9 mouse cellular contexts compared by ENCODE assay signal in genomic region chr13:40732816-40733541, GRCm38 (mm10). TPM values are rescaled to one million over a fixed set of nuclear protein-coding genes. Genes with fewer than 3 reads are reported as not detected.
DNase-seq lines count a peak whose midpoint lies in the region; ATAC-seq and TF ChIP-seq lines count a peak whose summit lies in the region.
"Had no signal": no experiment of that assay in that cellular context is flagged by ENCODE, and none has a peak within 500 bp of the region (broad histone marks: within the 10 kb centered on the region; RNA-seq: fewer than 3 reads in every experiment).

No protein-coding gene starts in this region.

- WGBS in heart, embryonic 16.5 days: under 1% methylated on average over 30 of the region's 30 CpGs
- WGBS in midbrain, embryonic 11.5 days: 1% methylated on average over 30 of the region's 30 CpGs

- ATAC-seq in heart, embryonic 16.5 days (replicated peaks; ENCODE audit: extremely low read depth, insufficient read depth, low FRiP score): no peak
- no peak for ATAC-seq in midbrain, embryonic 11.5 days (ENCODE audit: low FRiP score)
- no peak for ATAC-seq in inflammation-experienced regulatory T-cells, adult 6 months

- DNase-seq in embryo, embryonic 10.5 days (ENCODE audit: low spot score): peak; percentile 52
- no peak for DNase-seq in embryo, embryonic 10 days (ENCODE audit: low spot score)
- no peak for DNase-seq in ES-E14 (ENCODE audit: low read depth, low spot score)
- peak; percentile 94 for DNase-seq in midbrain, embryonic 11.5 days (ENCODE audit: low spot score, missing footprints)
- no peak for DNase-seq in ovary, postnatal 14 days (ENCODE audit: low spot score)
- no peak for DNase-seq in thymus, postnatal 25 days
- DNase-seq: B cell, adult 2 months had no signal

- H3K27me3 ChIP-seq in heart, embryonic 16.5 days (ENCODE audit: control insufficient read depth, insufficient read depth, low read length): peaks cover 78% of the 10 kb centered on the region
- peaks cover 89% of the 10 kb centered on the region for H3K27me3 ChIP-seq in midbrain, embryonic 11.5 days (ENCODE audit: control insufficient read depth, insufficient read depth, low read length)

- H3K9ac ChIP-seq in ES-E14 (ENCODE audit: insufficient read depth, low read depth, low read length, poor library complexity, severe bottlenecking): no peak overlapping the region
- H3K9ac ChIP-seq in heart, embryonic 16.5 days (ENCODE audit: low read length): no peak overlapping the region
- H3K9ac ChIP-seq in midbrain, embryonic 11.5 days (ENCODE audit: low read length): no peak overlapping the region

- H3K4me1 ChIP-seq in ES-E14 (ENCODE audit: control insufficient read depth in 2 of 2, insufficient read depth in 2 of 2, low read length in 2 of 2, poor library complexity in 1 of 2): peaks cover 0 to 2% of the 10 kb centered on the region in 2 experiments; a peak in 2 of 4 replicates
- peaks cover 22% of the 10 kb centered on the region for H3K4me1 ChIP-seq in heart, embryonic 16.5 days (ENCODE audit: control insufficient read depth, insufficient read depth, low read length)
- peaks cover 11% of the 10 kb centered on the region for H3K4me1 ChIP-seq in midbrain, embryonic 11.5 days (ENCODE audit: control insufficient read depth, insufficient read depth, low read length)

- no peaks in the 10 kb centered on the region for H3K9me3 ChIP-seq in ES-E14 (ENCODE audit: control insufficient read depth, insufficient read depth, low read depth, low read length)
- H3K9me3 ChIP-seq in heart, embryonic 16.5 days (replicated peaks; ENCODE audit: control insufficient read depth, low read length): no peaks in the 10 kb centered on the region
- H3K9me3 ChIP-seq in midbrain, embryonic 11.5 days (ENCODE audit: control insufficient read depth, low read length): no peaks in the 10 kb centered on the region

- no peak overlapping the region for H3K27ac ChIP-seq in ES-E14 (ENCODE audit: insufficient read depth, low read depth, low read length, poor library complexity, severe bottlenecking)
- no peak overlapping the region for H3K27ac ChIP-seq in heart, embryonic 16.5 days (ENCODE audit: low read length)
- no peak overlapping the region for H3K27ac ChIP-seq in midbrain, embryonic 11.5 days (ENCODE audit: low read depth, low read length)

- peak overlapping the region in 1 of 2 experiments; percentile 11; a peak in 1 of 4 replicates for H3K4me3 ChIP-seq in ES-E14 (ENCODE audit: insufficient read depth in 1 of 2, low read depth in 1 of 2, low read length in 2 of 2, poor library complexity in 1 of 2, severe bottlenecking in 1 of 2)
- peak overlapping the region; percentile 49 for H3K4me3 ChIP-seq in heart, embryonic 16.5 days (ENCODE audit: low read length)
- peak overlapping the region; percentile 22 for H3K4me3 ChIP-seq in midbrain, embryonic 11.5 days (ENCODE audit: low read depth, low read length)

- H3K36me3 ChIP-seq in ES-E14 (ENCODE audit: control insufficient read depth, insufficient read depth, low read length, poor library complexity, severe bottlenecking): no peaks in the 10 kb centered on the region
- no peaks in the 10 kb centered on the region for H3K36me3 ChIP-seq in heart, embryonic 16.5 days (ENCODE audit: control insufficient read depth, insufficient read depth)
- no peaks in the 10 kb centered on the region for H3K36me3 ChIP-seq in midbrain, embryonic 11.5 days (ENCODE audit: control insufficient read depth, insufficient read depth, low read length)

- H3K4me2 ChIP-seq in heart, embryonic 16.5 days (ENCODE audit: low read depth, low read length): peak overlapping the region; percentile 70
- H3K4me2 ChIP-seq in midbrain, embryonic 11.5 days: peak overlapping the region; percentile 32

- in situ Hi-C loops in ES-E14 (cut with MboI; ENCODE audit: low sequenced_read_pairs in 2 of 2, unreplicated experiment in 2 of 2): no loop called here

TF ChIP-seq in ES-E14, 5 proteins besides CTCF, POLR2A, EP300 and RAD21:
- TF ChIP-seq CHD2 (IDR thresholded peaks at IDR 0.05; ENCODE audit: low read depth, low read length) (no peak), MAFK (IDR thresholded peaks at IDR 0.05; ENCODE audit: insufficient read depth, low read depth, low read length) (no peak), HCFC1 (IDR thresholded peaks at IDR 0.05; ENCODE audit: borderline replicate concordance, insufficient read depth, low read length) (no peak), ZNF384 (IDR thresholded peaks at IDR 0.05; ENCODE audit: low read depth, low read length) (peak; percentile 80), ZC3H11A (IDR thresholded peaks at IDR 0.05; ENCODE audit: borderline replicate concordance, low read depth, low read length) (no peak)

RNA-seq across cellular contexts. Expression of gene Tfap2a, which starts 5.2 kb away (rescaled TPM):
- 0.16 and 0.27 TPM in 2 replicates for total RNA-seq in ES-E14 (2012; rRNA removed)
- 0.05 and 0.07 TPM in 2 replicates for polyA plus RNA-seq in heart, embryonic 16.5 days (2015; fragmentation: Nextera tagmentation; extraction: Ambion mirVana)
- polyA plus RNA-seq in midbrain, embryonic 11.5 days (2014; fragmentation: Nextera tagmentation; extraction: Ambion mirVana): 3.0 and 4.7 TPM in 2 replicates
- not detected for polyA plus RNA-seq in inflammation-experienced regulatory T-cells, adult 6 months (2017; shearing (Covaris generic))

Comparison
In these comparisons a context has a peak if more than half of its experiments do, and no peak if none do; other contexts are left out.
1. DNase-seq: peak in embryo, embryonic 10.5 days (single experiment) and midbrain, embryonic 11.5 days (single experiment); none in embryo, embryonic 10 days (single experiment), ES-E14 (single experiment), ovary, postnatal 14 days (single experiment) and thymus, postnatal 25 days (single experiment).